Mouse (Mus musculus) megakaryocyte-erythroid progenitor cell, adult 5-6 weeks (primary cell): ENCODE results near the gene 1700011L22Rik. TPM values are rescaled to one million over a fixed set of nuclear protein-coding genes. Genes with fewer than 3 reads are reported as not detected.

Experiments
- ATAC-seq: replicated peaks from 2 replicates; pipeline ENCODE4 v1.8.0; 2016; ENCODE audit warnings: mild to moderate bottlenecking, inconsistent platforms; ENCODE audit not compliant: severe bottlenecking, poor library complexity, low FRiP score, low TSS enrichment
- total RNA-seq, 2 experiments: library from RNA; stranded (forward) in 1 of 2; stranded (reverse) in 1 of 2; fragments of 200-1000, 215-1000 nt in 1 of 2; fragments of >200 nt in 1 of 2; fragmentation: Nextera tagmentation in 1 of 2; gene quantifications; 2 replicates each; pipeline ENCODE4 v1.2.3; 2014 to 2017

1700011L22Rik gene
- total RNA-seq, 2 experiments from 2014 or later: 2.9 TPM; not detected in 1

DNA sequence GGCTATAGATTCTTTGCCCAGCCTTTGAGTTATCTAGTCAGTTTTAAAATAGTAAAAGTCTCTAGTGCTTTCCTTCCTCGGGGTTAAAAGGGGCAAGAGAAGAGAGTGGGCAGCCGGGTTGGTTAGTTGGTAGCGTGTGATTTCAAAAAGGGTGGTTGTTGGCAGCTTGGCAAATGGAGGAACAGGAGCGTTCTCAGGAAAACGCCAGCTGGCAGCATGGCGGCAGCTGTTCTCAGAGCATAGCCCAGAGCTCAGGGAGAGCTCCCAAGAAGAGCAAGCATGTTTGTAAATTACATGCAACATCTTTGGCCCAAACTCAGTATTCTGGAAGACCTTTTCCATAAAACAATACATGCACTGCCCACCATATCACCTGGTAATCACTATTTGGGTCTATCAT is 5.4 kb upstream of the 1700011L22Rik start:
- no peak for ATAC-seq

DNA sequence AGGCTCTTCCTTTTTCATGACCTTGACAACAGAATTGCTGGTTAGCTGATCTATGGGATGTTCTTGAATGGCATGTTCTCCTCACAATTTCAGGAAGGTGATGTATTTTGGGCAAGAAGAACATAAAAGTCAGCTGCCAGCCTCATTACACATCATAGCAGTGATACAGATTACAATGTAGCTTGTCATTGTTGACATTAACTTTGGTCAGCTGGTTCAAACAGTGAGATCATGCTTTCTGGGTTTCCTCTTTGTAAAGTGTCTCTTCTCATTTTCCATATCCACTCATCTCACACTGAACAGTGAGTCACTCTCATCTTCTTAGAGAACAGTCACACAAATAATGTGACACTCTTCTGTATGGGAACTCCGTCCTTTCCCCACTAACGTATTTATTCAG is 4.9 kb downstream of the 1700011L22Rik start:
- ATAC-seq: no peak

DNA sequence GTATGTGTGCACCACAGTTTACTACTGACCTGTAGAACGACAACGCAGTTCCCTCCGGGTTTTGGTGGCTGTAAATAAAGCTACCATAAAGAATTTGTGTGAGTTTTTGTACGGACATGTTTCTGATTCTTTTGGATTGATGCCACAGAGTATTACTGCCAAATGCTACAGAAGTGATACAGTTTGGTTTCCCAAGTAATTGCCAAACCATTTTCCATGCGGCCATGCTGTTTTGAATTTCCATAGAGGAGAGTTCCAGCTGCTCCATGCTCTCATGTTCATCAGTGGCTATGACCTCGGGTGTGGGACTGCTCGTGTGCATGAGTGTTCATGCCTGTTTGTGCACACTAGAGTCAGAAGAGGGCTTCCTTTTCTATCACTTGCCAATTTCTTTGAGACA is 8.4 kb downstream of the 1700011L22Rik start:
- ATAC-seq: no peak

DNA sequence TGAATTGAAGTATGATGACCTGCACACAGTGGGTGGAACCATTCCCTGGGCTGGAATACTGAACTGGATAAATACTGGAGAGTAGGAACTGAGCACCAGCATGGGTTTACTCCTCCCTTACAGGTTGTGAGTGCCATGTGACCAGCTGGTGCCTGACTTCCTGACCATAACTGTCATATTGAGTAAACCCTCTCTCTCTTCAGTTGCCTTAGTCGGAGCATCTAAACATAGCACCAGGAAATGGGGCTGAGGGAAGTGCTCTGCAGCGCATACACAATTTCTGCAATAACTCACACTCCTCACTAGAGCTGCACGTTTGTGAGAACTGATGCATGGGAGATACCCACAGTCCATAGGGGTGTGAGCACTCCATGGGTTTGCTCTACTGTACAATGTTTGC is 9.1 kb downstream of the 1700011L22Rik start:
- no peak for ATAC-seq

DNA sequence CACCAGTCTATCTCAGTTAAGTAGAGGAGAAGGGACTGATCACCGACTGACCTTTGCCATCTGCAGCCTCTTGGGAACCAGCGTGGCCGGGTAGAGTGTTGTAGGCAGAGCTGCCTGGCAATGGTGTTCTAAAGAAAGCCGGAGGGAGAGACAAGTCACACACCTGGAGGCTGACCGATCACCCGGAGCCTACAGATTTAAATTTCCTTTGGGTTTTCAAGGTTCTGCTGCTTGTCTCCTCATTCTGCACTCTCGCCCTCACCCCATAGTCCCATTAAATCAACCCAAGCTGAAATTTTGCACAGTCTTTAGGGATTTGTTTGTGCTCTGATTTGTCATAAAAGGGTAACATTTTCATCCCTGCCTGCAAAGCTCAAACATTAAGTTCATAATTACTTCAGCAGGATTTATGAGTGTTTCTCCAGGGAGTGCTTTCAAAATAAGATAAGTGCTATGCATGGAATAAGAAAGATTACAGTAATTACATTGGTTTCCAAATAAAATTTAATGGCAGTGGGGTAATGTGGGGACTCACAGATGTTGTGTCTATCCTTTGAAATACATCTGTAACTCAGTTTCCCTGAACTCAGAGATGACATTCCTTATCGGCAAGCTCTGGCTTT is 19.0 kb downstream of the 1700011L22Rik start:
- ATAC-seq: no peak

DNA sequence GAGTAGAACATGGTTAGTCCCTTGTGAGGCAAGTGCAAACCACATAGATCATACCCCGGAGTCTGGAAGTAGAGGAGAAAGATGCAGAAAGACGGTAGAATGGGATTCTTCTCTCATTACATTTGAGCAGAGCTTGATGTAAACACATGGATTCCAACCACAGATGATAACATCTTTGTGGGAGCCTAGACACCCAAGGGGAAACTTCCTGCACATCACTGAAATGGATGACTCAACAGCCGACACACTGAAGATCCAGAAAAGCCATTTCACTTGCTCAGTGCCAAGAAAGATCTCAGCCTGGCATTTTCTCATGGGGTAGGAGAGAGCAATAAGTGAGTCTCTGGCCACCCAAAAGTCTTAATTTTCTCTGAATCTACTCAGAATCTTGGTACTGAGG is 20.5 kb downstream of the 1700011L22Rik start:
- no peak for ATAC-seq

DNA sequence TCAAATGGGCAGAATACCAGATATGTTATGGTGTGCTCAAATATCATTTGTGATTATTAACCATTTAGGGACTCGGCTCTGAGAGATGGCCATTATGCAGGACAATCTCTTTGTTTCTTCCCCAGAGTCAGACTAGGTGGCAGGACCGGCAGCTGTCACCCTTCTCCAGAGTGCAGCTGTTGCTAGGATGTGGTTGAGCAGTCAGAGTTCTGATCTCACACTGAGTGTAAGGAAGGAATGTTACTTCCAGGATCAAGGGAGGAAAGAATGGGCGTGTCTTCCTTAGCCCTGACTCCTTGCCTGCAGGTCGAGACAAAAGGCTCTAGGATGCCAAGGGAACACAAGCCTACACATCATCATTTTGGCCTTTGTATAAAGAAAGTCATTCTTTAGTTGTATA is 21.2 kb downstream of the 1700011L22Rik start:
- ATAC-seq: no peak

DNA sequence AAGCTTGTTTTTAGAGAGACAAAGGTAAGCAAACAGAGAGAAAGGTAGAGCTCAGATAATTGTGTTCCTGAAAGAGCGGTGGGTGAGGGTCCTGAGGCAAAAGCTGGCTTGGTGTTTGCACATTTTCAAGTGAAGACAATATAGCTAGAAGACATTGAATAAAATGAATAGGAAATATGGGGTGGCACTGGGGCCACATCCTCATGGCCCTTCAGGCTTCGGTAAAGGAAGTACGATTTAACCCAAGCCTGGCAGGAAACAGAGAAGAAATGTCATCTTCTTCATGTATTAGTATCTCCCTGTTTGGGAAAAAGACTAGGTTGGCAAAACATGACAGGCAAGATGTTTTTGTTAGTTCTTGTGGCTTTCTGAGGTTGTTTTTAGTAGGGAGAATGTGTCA is 22.3 kb downstream of the 1700011L22Rik start:
- ATAC-seq: no peak

DNA sequence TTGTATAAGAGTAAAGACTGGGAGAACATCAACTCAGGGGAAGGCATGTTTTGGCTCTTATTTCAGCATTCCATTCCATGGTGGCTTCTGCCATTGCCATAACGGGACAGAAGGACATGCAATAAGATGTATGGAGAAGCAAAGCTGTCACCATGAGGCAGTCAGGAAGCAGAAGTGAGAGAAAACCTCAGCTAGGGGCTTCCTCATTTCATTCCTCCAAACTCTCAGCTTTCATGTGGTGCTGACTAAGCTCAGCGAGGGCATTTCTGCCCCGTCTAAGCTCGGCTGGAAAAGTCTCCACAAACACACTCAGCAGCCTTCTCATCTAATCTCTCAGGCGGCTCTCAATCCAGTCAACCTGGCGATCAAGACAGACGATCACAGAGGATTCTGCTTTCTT is 22.8 kb downstream of the 1700011L22Rik start:
- no peak for ATAC-seq

DNA sequence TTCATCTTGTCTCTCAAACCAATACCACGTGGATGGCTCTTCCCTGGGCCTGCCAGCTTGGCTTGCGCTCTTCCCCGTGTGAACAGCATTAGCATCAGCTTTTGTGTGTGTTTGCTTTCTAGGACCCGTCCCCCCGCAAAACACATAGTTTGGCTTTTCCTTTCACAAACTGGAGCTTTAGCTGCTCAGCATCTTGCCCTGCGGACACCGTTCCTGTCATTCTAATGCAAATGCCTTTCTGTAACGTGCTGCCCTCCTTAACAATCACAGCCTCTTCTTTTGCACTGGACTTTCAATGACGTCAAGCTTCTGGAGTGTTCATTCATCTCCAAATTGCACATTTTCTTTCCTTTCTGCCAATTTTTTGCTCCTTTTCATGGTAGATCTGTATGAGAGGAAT is 24.0 kb downstream of the 1700011L22Rik start:
- no peak for ATAC-seq

DNA sequence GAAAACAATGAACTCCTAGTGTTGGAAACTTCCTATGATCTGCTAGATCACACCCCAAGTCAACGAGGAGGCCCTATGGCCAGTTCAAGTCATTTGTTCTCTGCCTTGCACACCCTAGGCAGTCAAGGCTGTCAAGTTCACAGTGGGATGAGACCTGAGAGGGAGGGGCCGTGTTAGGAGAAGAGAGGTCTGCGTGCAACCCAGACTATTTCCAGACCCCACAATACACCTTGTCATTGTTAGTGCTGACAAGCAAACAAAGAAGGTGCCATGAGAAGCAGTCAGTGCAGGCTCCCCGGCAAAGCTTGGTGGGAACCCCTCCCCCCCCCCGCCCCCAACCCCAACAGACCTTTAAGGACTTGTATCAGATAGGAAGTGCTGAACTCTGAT is 25.6 kb downstream of the 1700011L22Rik start:
- ATAC-seq: no peak

DNA sequence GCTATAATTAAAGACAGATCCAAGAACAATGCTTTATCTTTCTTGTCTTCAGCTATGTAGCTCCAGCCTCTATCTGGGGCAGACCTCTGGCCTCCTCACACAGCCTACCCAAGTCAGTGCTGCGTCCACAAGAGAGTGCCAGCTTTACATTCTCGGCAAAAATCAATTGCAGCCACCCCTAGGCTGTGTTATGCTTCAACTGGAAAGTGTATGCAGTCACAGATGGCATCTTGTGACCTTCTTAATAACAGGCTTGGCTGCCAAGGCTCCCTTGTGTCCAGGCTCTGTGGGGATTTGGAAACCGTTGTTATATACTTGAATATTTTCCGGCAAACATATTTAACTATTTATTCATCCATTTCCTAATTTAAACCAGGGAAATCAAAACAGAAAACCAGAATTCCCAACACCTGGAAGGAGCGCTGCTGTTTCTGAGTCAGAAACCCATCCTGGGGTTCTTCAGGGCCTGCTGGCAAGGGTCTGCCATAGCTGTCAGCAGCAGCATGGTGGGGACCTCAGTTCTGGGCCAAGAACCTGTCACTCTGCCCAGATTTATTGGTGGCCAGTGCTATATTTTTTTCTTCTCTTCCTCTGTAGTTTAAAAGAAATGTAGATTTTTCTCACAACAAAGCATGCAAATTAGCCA is 26.1 kb downstream of the 1700011L22Rik start:
- no peak for ATAC-seq

DNA sequence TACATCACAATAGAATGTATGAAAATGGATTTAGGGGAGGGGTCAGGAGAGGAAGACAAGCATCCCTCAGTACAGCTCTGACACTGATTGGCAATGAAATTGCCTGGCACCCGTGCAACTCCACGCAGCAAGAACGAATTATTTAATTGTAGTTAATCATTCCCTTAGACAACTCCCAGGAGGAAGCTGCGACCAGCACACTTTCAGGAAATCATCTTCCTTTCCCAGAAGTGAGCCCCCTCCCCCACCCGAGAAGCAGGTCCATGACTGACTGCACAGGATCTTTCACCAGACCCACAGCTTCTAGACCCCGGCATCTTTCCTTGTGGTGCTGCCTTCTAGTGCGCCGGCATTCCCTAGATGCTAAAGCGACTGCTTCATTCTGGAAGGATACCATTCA is 36.7 kb downstream of the 1700011L22Rik start:
- ATAC-seq: no peak

DNA sequence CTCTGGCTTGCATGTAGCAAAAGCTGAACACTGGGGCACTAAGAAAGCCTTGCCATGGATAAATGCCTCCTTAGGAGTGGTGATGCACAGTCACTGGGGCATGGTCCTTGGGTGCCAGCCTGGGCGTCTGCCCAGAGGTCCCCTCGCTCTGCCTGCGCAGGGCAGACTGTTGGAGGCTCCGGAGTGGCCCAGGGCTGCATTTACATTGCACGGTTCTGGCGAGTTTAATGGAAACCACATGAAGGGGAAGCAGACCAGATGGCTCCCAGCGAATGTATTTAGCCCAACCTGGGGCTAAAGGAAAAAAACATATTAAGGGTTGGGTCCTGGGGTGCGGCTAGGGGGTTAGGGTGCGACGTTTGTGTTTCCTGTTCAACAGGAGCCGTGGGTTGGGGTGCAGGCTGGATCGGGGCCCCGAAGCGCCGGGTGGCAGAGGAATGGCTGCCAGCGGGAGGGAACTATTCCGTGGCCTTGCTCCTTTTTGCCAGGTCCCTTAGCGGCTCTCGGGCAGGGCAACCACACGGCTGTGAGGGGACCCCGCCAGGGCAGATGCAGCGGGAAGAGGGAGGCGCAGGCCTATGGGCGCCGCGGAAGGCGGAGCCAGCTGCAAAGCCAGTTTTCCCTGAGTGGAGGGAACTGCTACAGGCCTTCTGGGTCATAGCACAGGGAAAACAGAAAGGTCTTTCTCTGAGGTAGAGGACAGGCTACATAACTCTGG is 38.6 kb downstream of the 1700011L22Rik start:
- peak; percentile 75 for ATAC-seq

DNA sequence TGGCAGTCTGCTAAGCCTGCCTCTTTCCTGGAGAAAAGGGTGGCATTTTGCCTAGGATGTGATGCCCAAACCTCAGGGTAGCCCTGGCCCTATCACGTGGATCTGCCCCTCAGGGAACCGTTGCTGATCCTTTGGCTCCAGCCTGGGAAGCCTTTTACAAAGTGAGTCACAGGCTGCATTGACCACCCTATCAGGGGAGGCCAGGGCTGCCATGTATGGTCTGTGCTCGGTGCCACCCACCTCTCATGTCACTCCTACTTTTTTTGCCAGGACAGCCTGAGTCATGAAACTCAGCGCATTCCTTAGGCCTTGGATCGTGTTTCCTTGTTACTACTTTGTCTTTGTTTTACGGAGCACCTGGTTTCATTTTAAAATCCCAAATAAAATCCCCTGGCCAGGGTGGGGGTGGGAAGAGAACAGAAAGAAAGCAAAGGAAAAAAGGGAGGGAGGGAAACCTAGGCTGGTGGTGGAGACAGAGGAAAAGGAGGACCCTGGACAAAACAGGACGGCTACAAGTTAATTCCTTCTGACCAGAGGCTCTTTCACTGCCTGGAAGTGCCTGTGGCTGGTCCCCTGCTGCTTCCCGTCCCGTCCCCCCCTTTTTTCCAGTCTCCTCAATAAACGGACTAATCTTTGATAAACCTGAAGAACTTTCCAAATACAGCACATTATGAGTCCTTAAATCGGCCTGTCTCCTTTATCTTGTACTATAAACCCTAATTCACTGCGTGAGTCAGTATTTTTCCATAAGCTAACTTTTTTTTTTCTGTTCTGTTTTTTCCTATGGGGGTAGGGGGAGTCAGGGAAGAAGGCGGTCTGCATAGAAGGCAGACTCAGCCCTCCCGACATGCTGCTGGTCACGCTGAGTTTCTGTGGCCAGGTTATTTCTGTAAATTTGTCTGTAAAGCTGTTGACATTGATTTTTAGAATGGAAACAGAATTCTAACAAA is 39.4 kb downstream of the 1700011L22Rik start:
- ATAC-seq: no peak

DNA sequence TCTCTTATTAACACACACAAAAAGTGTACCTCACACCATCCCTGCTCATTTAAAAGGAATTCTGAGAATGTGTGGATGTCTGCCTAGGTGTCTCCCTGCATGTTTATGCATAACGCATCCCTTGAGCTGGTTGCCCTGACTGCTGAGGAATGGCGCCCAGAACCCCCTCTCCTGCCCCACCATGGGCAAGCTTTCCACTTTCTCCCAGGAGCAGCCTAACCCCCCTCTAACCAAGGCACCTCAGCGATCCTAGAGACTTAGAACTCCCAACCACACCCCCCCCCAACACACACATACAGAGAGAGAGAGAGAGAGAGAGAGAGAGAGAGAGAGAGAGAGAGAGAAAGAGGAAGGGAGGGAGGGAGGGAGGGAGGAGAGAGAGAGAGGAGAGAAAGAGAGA is 40.2 kb downstream of the 1700011L22Rik start:
- no peak for ATAC-seq

DNA sequence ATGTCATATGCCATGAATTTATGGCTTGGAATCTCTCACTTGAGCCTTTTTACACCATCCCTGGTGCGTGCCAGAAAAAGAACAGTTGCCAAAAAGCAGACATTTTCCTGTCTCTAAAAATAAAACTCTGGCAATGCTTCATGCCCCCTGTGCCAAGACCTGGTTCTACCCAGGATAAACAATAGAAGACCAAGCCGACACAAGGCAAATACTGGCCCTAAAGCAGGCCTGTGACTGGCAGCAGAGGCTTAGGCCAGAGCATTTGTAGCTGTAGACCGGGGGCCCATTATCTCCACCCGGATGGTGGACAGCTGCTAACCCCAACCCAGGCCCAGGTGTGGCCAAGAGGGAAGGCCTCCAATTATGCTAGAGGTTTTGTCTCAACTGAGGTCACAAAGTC is 41.5 kb downstream of the 1700011L22Rik start:
- no peak for ATAC-seq

DNA sequence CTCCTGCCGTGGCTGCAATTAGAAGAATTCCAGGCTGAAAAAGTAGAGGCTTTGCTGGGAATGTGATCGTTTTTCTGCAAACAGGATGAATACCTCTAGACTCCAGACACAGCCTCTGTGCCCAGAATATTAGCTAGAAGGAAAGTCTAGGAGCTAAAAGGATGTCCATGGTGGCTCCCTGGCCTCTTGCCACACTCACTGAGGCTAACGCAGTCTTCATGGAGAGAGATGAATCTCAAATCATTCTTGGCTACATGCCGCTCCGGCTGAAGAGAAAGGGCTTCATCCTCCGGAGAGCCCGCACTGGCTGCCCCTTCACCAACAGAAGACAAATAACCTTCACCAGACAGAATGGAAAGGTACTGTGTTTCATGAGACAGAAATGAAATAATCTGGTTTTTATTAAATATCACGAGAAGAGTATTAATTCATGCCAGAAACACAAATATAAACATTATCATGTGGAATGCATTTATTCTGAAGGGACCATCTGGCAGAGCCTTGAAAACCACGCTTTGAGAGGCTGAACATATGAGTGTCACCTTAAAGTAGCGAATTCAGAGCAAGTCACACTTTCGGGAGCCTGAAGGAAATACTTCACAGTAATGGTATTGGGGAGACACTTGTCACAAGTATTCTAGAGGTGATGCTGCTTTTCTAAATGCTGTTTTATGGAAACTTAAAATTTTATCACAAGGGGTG is 46.8 kb downstream of the 1700011L22Rik start:
- no peak for ATAC-seq

DNA sequence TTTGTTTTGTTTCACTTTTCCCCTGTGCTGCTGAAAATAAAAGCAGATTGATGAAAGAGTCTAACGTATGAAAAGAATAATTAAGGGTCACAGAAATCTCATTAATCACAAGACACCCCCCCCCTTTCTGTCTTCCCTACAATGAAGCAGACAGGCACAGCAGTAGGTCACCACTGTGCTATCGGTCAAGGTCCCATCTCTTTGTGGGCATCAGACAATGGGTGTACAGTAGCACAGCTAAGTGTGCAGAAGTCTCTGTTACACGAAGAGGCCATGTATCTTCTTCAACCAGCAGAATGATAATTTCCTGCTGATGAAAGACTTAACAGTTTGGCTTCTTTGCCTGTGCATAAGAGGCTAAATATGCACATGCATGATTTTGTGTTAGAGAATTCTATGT is 49.7 kb downstream of the 1700011L22Rik start:
- no peak for ATAC-seq
